Mouse (Mus musculus): ENCODE measurements around the gene Ddx59. TPM values are rescaled to one million over a fixed set of nuclear protein-coding genes. Genes with fewer than 3 reads are reported as not detected.

Ddx59 gene
- total RNA-seq, 2 experiments from 2014 or later: 6.3 to 10.7 TPM

DNA sequence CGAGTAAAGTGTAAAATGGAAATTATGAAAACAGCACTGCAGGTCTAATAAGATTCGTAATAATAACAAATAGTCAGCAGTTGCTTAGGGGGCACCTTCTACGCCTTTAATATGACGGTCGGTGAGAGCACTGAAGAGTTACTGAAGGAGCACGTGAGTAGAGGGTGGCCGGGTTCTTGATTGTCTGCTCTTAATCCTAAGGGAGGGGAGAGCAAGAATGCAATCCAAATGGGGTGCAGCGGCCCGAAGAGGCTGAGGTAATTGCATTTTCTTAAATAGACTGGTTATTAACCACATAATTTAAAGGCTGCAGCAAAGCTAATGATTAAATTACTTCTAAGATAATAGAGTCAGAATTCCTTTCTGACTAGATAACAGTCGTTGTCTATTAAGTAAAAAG lies 31.9 kb downstream of the Ddx59 start:
- ATAC-seq (ENCODE audit: poor library complexity, severe bottlenecking): no peak

DNA sequence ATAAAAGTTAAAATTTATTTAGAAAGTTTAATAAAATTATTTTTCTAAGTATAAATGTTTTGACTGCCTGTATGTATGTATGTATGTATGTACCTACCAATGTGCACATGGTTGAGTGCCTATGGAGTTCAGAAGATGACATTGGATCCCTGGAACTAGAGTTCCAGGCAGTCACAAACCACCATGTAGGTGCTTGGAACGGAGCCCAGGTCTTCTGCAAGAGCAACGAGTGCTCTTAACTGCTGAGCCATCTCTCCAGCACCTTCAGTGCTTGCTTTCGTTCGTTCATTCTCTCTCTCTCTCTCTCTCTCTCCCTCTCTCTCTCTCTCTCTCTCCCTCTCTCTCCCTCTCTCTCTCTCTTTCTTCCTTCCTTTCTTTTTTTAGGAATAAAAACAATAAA lies 32.3 kb downstream of the Ddx59 start:
- ATAC-seq (ENCODE audit: poor library complexity, severe bottlenecking): no peak

DNA sequence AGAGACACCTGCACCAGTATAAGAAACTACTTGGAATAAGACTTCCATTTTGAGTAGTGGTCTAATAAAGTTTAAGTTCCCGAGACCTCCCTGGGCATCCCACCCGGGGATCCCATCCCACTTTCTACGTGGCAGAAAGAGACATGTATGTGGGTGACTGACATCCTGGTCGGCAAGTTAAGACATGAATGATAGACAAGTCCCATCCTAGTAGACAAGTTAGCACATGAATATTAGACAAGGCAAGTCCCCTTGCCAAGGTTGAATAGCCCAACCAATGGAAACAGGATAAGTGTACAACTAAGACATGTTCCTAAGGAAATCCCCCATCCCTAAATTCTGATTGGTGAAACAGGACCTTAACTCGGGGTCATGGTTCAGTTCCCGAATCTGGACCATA lies 34.5 kb downstream of the Ddx59 start:
- no peak for ATAC-seq (ENCODE audit: poor library complexity, severe bottlenecking)

DNA sequence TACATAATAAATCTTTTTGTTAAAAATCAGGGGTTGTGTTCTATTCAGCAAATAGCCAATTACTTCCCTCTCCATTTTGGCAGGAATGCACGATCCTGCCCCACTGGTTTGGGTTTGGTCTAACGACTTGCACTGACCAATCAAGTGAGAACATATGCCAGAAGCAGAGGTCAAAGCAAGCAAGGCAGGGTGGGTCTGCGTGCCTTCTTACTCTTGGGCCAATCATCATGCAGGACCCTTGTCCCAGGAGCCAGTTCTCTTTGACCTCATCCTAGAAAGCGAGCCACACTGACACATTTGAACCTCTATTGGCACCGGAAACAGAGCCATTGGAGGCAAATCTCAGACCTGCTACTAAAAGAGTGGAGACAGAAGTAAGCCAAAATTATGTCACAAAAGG lies 35.1 kb downstream of the Ddx59 start:
- ATAC-seq (ENCODE audit: poor library complexity, severe bottlenecking): no peak

DNA sequence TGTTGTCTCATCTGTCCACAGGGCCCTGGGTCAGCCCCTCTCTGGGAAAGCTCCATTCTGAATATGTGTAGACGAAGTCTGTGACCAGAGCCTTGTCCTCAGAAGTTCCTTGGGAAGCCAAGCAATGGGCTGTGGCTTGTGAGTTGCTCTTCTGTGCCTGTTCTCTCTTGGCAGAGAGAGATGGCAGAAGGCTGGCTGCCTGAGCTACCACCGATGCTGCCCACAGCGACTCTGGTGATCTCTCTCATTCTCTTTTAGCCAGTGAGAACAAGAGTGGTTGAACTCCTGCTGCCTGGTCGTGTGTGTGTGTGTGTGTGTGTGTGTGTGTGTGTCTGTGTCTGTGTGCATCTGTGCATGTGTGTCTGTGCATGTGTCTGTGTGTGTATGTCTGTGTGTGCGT lies 37.4 kb downstream of the Ddx59 start:
- no peak for ATAC-seq (ENCODE audit: poor library complexity, severe bottlenecking)

DNA sequence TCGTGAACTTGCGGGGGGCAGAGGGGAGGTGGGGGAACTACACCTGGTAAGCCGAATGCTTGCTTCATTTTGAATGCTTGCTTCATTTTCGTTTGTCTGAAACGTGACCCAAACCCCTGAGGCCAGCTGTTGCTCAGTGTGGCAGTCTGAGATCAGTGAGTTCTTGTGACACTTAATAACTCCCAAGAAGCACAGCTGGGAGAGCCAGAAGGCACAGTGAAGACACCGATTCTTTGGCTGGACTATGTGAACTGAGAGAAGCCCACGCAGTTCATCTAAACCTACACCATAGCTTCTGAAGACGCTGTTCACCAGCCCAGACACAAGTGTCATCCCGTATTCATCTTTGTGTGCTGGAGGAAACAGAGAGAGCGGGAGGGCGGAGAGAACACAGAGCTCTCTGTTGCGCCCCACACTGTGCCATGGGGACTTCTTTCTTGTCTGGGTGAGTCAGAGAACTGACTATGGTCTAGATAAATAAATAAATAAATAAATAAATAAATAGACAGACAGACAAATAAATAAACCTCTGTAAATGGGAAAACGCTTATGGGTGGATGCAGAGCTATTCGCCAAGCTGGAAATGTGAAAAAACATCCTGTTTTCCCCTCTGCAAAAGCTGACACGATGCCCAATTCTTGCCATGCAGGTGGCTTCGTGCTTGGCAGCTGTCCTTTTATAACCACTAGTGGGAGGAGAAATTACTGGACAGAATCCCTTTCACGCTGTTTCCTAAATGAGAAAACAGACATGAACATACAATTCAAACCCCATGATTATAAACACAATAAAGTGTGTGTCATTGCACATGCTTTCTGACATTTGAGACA lies 40.9 kb downstream of the Ddx59 start:
- ATAC-seq (ENCODE audit: poor library complexity, severe bottlenecking): no peak

DNA sequence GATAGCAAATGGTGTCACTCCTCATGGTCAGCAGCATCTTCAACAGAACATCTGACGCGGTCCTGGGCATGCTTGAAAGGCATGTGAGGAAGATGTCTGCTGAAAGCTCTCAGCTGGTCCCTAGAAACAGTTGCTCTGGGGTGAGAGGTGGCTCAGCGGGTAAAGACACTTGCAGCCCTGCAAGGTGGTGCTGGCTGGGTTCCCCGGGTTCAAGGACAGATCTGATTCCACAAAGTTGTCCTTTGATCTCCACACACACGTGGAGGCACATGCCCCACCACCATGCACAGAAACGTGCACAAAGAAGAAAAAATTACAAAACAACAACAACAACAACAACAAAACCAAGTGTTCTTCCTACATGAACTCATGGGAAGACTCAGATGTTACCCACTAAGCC lies 41.7 kb downstream of the Ddx59 start:
- no peak for ATAC-seq (ENCODE audit: poor library complexity, severe bottlenecking)

DNA sequence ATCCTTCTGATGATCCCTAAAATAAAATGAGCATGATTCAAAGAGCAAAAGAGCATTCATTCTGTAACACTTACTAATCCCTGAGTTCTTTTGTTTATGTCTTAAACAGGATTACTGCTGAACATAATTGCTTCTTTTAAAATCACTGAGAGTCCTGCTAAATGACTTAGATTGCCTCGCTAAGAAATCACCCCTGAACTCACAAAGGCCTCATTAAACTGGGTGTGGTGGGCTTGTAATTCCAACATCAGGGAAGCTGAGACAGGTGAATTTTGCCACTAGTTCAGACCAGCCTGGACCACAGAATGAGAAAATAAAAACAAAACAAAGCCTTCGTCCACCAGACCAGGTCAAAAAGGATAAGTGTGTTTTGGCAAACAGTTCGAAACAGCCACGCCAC lies 42.3 kb downstream of the Ddx59 start:
- no peak for ATAC-seq (ENCODE audit: poor library complexity, severe bottlenecking)

DNA sequence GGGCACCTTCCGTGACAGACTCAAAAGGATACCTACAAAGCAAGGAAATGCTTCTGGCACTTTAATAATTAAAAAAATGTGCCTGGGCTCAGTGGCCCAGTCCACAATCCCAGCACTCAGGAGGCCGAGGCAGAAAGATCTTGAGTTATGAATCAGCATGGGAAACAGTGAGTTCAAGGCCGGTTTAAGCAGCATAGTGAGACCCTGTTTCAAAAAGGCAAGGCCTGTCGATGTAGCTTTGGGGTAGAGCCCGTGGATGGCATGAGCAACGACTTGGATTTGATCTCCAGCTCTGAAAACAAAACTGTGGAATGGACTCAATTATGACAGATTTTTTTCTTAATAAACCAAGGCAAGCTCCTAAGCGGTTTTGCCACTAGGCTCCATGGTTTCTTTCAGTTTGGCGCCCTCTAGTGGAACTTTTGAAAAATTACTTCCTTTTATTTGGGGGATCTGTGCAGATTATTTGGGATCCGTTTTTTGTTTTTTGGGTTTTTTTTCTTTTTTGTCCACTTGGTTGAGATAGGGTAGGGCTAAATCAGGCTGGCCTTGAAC lies 43.7 kb downstream of the Ddx59 start:
- peak; percentile 69 for ATAC-seq (ENCODE audit: poor library complexity, severe bottlenecking)

DNA sequence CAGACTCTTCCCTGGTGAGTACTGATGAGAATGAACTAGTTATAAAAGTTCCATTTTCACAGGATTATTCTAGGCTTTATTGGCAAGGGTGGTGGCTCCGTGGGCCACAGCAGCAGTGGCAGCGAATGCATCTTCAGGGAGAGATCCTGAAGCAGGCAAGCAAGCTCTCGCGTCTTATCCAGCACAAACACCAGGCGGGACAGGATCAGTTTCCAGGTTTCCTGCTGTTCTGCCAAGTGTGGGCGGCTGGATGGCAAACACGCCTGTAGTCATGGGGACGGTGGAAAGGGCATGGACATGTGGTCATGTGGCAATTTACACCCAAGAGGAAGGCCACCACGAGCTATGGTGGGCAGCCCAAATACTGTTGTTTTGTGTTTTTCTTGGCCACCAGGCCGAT lies 47.4 kb downstream of the Ddx59 start:
- ATAC-seq (ENCODE audit: poor library complexity, severe bottlenecking): no peak

DNA sequence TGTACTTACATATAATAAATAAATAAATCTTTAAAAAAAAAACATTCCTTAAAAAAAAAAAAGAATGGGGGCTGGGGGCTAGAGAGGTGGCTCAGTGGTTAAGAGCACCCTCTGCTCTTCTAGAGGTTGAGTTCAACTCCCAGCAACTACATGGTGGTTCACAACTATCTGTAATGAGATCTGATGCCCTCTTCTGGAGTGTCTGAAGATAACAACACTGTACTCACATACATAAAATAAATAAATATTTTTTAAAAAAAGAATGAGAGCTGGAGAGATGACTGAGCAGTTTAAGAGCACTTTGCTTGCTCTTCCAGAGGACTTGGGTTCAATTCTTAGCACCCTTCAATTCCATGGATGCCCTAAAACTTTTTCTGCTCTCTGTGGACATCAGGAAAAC lies 50.1 kb downstream of the Ddx59 start:
- ATAC-seq (ENCODE audit: poor library complexity, severe bottlenecking): no peak

DNA sequence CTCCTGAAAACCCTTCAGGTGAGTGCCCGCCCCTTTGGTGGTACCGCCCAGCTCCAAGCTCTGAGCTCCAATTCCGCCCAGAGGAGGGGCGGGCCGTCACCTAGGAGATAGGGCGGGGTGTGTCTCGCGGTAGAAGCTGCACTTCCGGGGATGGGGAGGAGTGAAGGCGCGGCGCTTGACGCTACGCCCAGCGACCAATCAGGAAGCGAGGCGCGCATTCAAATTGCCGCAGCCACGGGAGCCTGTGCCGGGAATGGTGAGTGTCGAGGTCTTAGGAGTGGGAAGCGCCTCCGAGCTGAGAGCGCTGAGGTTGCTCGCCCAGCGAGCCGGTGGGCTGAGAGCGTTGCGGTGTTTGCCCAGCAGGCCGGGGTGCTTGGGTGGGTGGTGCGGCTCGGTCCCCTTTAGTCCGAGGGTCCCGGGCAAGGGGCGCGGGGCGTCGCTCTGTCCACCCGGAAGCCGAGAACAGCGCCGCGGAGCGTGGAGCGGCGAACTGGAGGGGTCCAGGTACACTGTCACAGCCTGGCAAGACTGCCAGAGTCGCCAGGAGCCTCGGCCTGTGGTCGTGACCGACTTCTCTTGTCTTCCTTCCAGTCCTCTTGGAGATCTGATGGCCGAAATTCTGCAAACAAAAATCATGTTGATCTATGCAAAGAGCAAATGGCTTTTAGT lies 51.2 kb downstream of the Ddx59 start, which contains the start of gene Kif14:
Gene Kif14 (plus strand): TSS at position 201 of the 669 bp plus-strand sequence.
- ATAC-seq (ENCODE audit: poor library complexity, severe bottlenecking): peak; percentile 100

DNA sequence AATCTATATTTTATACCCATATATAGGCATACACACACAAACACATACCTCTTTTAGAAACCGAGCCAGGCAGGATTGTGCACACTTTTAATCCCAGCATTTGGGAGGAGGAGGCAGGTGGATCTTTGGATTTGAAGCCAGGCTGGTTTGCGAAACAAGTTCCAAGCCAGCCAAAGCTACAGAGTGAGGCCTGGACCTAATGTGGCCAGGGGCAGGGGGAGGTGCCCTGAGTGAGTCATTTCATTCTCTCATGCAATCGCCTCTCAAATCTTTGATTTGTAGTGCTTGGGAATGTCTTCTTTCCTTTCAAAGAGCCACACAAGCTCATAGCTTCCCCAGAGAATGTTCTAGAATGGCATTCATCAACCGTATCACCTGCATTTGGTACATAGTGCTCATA lies 54.3 kb downstream of the Ddx59 start:
- no peak for ATAC-seq (ENCODE audit: poor library complexity, severe bottlenecking)

DNA sequence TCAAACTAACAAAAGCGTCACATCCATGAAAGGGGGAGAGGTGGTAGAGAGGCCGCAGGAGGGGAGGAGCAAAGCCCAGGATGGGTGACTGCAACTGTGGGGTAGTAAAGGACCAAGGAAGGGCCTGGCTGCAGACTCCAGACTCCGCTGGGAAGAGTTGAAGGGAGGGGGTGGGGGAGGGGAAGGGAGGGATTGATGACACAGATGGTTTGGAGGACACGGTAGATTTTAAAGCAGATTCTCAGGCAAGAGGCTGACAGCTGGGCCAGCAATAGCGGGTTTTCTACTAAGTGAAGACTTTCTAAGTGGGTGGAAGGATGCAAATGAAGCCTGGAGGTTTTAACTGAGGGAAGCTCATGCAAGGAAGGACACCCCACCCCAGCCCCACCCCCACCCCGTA lies 55.4 kb downstream of the Ddx59 start:
- ATAC-seq (ENCODE audit: poor library complexity, severe bottlenecking): no peak

Other genes with a start within 250 kb of the Ddx59 start
- gene Mroh3, start 202.4 kb upstream of the Ddx59 start, total RNA-seq (2015): not detected in 2 replicates
- not detected in 2 replicates for gene Mroh3, start 202.4 kb upstream of the Ddx59 start, total RNA-seq (2017)
- gene Inava, start 181.0 kb upstream of the Ddx59 start, total RNA-seq (2015): not detected in 2 replicates
- not detected in 2 replicates for gene Inava, start 181.0 kb upstream of the Ddx59 start, total RNA-seq (2017)
- not detected in 2 replicates for gene Gpr25, start 154.4 kb upstream of the Ddx59 start, total RNA-seq (2015)
- gene Gpr25, start 154.4 kb upstream of the Ddx59 start, total RNA-seq (2017): not detected in 2 replicates
- gene Camsap2, start 69.2 kb upstream of the Ddx59 start, total RNA-seq (2015): 12.9 and 15.0 TPM in 2 replicates
- 20.0 and 22.6 TPM in 2 replicates for gene Camsap2, start 69.2 kb upstream of the Ddx59 start, total RNA-seq (2017)
- gene Kif14, start 51.1 kb downstream of the Ddx59 start, total RNA-seq (2015): 18.7 and 24.0 TPM in 2 replicates
- gene Kif14, start 51.1 kb downstream of the Ddx59 start, total RNA-seq (2017): 27.8 and 31.4 TPM in 2 replicates
- 17.0 and 19.9 TPM in 2 replicates for gene Zfp281, start 209.6 kb downstream of the Ddx59 start, total RNA-seq (2015)
- gene Zfp281, start 209.6 kb downstream of the Ddx59 start, total RNA-seq (2017): 18.9 and 21.0 TPM in 2 replicates